Mouse (Mus musculus) cerebellum, adult 2 months (tissue): ENCODE measurements at regions not wholly inside any gene's neighbourhood (a gene's known extent, or its start where the extent isn't known, plus 50 kb on each side); places are given as distances from the start of the nearest gene placed in this dataset.

Source experiments
- CTCF ChIP-seq: fragments of 200-500 bp; IDR thresholded peaks from 2 replicates; pipeline ENCODE4 v1.5.1; 2011; ENCODE audit warnings: low read depth, mild to moderate bottlenecking, control low read depth, low read length, moderate library complexity, borderline replicate concordance; ENCODE audit not compliant: insufficient read depth
- POLR2A ChIP-seq: fragments of 200-500 bp; IDR thresholded peaks from 2 replicates; pipeline ENCODE4 v1.6.1; 2011; ENCODE audit warnings: low read length, control low read depth, borderline replicate concordance; ENCODE audit not compliant: insufficient read depth

DNA sequence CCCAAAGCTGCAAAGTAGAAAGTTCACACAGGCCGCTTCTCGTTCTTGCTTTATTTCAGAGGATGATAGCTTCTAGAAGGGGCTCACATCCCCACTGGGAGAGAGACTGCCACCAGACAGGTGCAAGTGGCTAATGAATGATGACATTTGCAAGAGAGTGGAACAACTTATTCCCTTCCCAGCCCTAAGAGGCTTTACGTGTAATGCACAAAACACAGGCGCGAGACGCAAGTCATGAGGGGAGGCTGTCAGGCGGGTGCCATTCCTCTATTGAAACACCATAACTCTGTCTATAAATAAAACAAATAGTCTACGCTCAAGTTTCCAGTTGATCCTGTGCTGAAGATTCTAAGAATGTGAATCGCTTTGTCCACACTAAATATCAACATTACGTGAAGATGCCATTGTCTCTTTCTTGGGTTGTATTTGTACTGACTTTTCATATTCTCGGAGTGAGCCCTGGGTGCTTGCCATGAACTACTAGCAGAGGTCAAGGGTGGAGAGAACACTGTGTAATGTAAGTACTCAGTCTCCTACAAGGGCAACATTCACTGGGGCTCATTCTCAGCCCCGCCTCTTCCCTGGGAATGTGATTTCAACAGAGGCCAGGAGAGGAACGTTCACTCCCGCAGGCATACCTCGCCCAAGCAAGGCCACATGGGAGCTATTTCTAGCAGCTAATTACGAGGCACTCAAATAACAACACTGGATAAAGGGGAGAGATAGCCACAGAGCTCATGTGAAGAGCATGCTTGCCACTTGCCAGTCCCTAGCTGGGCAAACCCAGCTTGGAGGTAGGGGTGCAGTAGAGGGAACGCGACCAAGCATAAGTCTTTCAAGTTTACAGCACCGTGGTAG, 225.5 kb upstream of the Pabpc6 start:
- no peak for TF ChIP-seq CTCF
- no peak for TF ChIP-seq POLR2A
